Mouse (Mus musculus) granulocyte monocyte progenitor cell, adult 5-6 weeks (primary cell): ENCODE data around the gene Zfp969. TPM values are rescaled to one million over a fixed set of nuclear protein-coding genes. Genes with fewer than 3 reads are reported as not detected.
"Not testable (repeated sequence)": the region's sequence is repeated elsewhere in the genome, so short reads cannot be mapped to it uniquely, and the experiment has no call there.

Experiments used
- ATAC-seq: replicated peaks from 2 replicates; pipeline ENCODE4 v1.8.0; 2016; ENCODE audit warnings: mild to moderate bottlenecking, moderate TSS enrichment, inconsistent platforms; ENCODE audit not compliant: poor library complexity, severe bottlenecking
- total RNA-seq, 2 experiments: library from RNA; stranded (forward) in 1 of 2; stranded (reverse) in 1 of 2; fragments of 200-712, 200-1000 nt in 1 of 2; fragments of >200 nt in 1 of 2; fragmentation: Nextera tagmentation in 1 of 2; gene quantifications; 2 replicates each; pipeline ENCODE4 v1.2.3; 2014 to 2017

Gene Zfp969
- 28.7 TPM in 1 of 2 replicates, not detected in the other for total RNA-seq (2014; fragmentation: Nextera tagmentation)
- 1.5 TPM in 1 of 2 replicates, not detected in the other for total RNA-seq (2017)

GRCm38 (mm10) chr2:175703546-175703945 lies at the start of gene Zfp969:
Gene Zfp969 (minus strand): TSS chr2:175703646.
- not testable (repeated sequence) for ATAC-seq

- not testable (repeated sequence) for ATAC-seq
Observed at GRCm38 (mm10) chr2:175741237-175741636, 37.8 kb upstream of the Zfp969 start, which contains the start of gene Gm2007. Gene Gm2007 (plus strand): TSS chr2:175741537.

- not testable (repeated sequence) for ATAC-seq
Observed at GRCm38 (mm10) chr2:175643678-175644077, 59.8 kb downstream of the Zfp969 start, which contains the start of gene Gm11007. Gene Gm11007 (plus strand): TSS chr2:175643978.

Other genes starting within 250 kb of the Zfp969 start
- gene Zfp965, start 233.7 kb downstream of the Zfp969 start, total RNA-seq (2014; fragmentation: Nextera tagmentation): 4.3 and 8.7 TPM in 2 replicates
- gene Zfp965, start 233.7 kb downstream of the Zfp969 start, total RNA-seq (2017): 22.3 and 23.7 TPM in 2 replicates
- 0.21 TPM in 1 of 2 replicates, not detected in the other for gene Gm11007, start 59.7 kb downstream of the Zfp969 start, total RNA-seq (2014; fragmentation: Nextera tagmentation)
- 0.13 TPM in 1 of 2 replicates, not detected in the other for gene Gm11007, start 59.7 kb downstream of the Zfp969 start, total RNA-seq (2017)
- 0.21 TPM in 1 of 2 replicates, not detected in the other for gene Gm2007, start 37.9 kb upstream of the Zfp969 start, total RNA-seq (2014; fragmentation: Nextera tagmentation)
- gene Gm2007, start 37.9 kb upstream of the Zfp969 start, total RNA-seq (2017): 0.13 TPM in 1 of 2 replicates, not detected in the other
- gene Gm14288, start 97.4 kb upstream of the Zfp969 start, total RNA-seq (2014; fragmentation: Nextera tagmentation): 1.9 and 12.1 TPM in 2 replicates
- gene Gm14288, start 97.4 kb upstream of the Zfp969 start, total RNA-seq (2017): 0.26 and 18.4 TPM in 2 replicates
- gene Gm6710, start 165.6 kb upstream of the Zfp969 start, total RNA-seq (2014; fragmentation: Nextera tagmentation): 11.2 and 23.8 TPM in 2 replicates
- gene Gm6710, start 165.6 kb upstream of the Zfp969 start, total RNA-seq (2017): 6.6 and 9.7 TPM in 2 replicates
- 10.9 and 17.9 TPM in 2 replicates for gene Zfp966, start 227.5 kb upstream of the Zfp969 start, total RNA-seq (2014; fragmentation: Nextera tagmentation)
- gene Zfp966, start 227.5 kb upstream of the Zfp969 start, total RNA-seq (2017): 16.2 and 18.3 TPM in 2 replicates